Mouse (Mus musculus) duodenum, adult 2 months (tissue): Measurements from ENCODE around the gene Fundc2. TPM values are rescaled to one million over a fixed set of nuclear protein-coding genes. Genes with fewer than 3 reads are reported as not detected.

Experiments used
- polyA plus RNA-seq: library from polyadenylated mRNA; depleted of rRNA; stranded (reverse); fragments of >200 nt; gene quantifications from 2 replicates; pipeline ENCODE4 v1.2.3, GENCODE M21; 2012; ENCODE audit warnings: low replicate concordance; rRNA removed

The Fundc2 gene
- polyA plus RNA-seq, result 0.43 and 0.79 TPM in 2 replicates

DNA sequence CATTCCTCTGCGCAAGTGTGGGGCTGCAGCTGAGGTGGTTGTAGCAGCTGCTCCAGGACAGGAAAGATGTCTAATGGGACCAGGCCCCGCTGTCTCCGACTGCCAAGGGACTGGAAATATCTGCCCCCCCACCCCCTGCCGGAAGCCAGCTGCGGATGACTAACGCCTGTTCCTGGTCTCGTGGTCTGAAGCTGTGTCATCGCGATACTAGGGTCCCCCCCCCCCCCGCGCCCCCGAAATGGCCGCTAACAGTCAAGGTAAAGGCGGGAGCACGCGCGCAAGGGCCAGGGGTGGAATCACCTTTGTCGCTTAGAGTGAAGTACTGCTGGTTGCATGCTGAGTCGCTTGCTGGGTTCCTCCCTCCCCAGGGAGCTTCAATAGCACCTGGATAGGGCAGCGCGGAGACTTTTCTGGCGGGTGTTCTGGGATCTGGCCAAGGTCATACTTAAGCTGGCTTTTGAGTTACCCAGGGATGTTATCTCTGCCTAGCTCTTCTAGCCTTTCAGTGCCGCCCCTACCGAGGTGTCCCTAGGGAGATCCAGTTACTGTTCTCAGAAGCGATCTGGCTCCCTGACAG is at the start of gene Fundc2, which contains the start of gene F8:
Gene Fundc2 (plus strand): TSS at position 205 of the 577 bp plus-strand sequence.
Gene F8 (minus strand): TSS at position 421 of the 577 bp plus-strand sequence.

DNA sequence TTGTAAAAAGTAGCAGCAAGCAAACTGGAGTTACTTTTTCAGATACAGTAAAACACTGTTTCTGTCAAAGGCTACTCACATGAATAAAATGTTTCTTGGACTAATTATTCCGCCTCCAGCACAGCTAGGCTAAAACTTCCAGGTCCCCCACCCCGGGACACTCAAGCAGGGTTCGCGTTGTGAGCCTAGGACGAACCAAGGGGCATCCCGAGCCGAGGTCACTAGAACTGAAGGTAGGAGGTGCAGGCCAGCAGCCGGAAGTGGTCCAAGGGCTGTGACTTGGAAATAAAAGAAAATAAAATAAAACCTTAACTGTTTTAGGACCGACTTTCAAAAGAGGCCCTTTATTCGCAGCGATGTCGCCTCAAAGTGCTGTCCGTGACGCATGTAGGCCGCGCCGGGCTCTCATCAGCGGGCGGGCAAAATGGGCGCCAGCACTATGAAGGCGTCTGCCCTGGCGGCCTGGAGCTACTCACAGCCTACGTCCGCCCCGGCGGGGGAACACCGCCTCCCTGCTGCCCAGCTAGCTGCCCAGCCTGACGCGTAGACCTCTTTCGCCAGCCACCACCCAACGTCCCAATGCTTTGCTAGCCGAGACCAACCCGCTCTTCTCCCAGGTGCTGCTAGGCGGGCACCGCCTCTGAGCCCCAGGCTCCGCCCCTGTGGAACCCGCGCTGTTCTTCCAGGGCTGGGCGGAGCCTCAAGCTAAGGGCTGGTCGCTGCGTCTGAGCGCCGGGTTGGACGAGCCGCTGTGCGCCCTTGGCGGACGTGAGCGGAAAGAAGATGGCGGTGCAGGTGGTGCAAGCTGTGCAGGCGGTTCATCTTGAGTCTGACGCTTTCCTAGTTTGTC is 34.0 kb downstream of the Fundc2 start, which contains the start of the genes Cmc4, Mtcp1 and Brcc3:
Gene Cmc4 (minus strand): TSS at position 649 of the 850 bp plus-strand sequence.
Gene Mtcp1 (minus strand): TSS at position 653 of the 850 bp plus-strand sequence.
Gene Brcc3 (plus strand): TSS at position 693 of the 850 bp plus-strand sequence.

Other genes with a start within 250 kb of the Fundc2 start
- gene Smim9, start 218.6 kb upstream of the Fundc2 start, polyA plus RNA-seq, result not detected in 2 replicates
- gene F8, start 216 bp downstream of the Fundc2 start, polyA plus RNA-seq, result not detected in 2 replicates
- 1.1 TPM in 1 of 2 replicates, not detected in the other for gene Cmc4, start 34.2 kb downstream of the Fundc2 start, polyA plus RNA-seq
- gene Mtcp1, start 34.2 kb downstream of the Fundc2 start, polyA plus RNA-seq, result 1.3 and 1.7 TPM in 2 replicates
- 0.47 and 1.9 TPM in 2 replicates for gene Brcc3, start 34.2 kb downstream of the Fundc2 start, polyA plus RNA-seq
- gene Vbp1, start 131.9 kb downstream of the Fundc2 start, polyA plus RNA-seq, result 0.11 and 0.61 TPM in 2 replicates
- 0.05 and 0.25 TPM in 2 replicates for gene Rab39b, start 195.8 kb downstream of the Fundc2 start, polyA plus RNA-seq